Comparison of ENCODE assay signal across 8 mouse cellular contexts in genomic region chr15:64627258-64627657, GRCm38 (mm10).
DNase-seq lines count a peak whose midpoint lies in the region; ATAC-seq and TF ChIP-seq lines count a peak whose summit lies in the region.

No protein-coding gene starts in this region.

- peak; percentile 49; the same call in 1 of the 2 replicates for ATAC-seq in forebrain, embryonic 12.5 days (ENCODE audit: low FRiP score)
- ATAC-seq in heart, postnatal 0 days (ENCODE audit: insufficient read depth, low read depth), result no peak
- no peak for ATAC-seq in liver, embryonic 11.5 days (replicated peaks; ENCODE audit: low FRiP score)
- peak; percentile 70 for ATAC-seq in neural tube, embryonic 13.5 days (ENCODE audit: low read depth)

- H3K4me2 ChIP-seq in forebrain, embryonic 12.5 days, result 0 out of 2 replicates have a peak overlapping the region, but pooled peaks have one; percentile 3
- H3K4me2 ChIP-seq in heart, postnatal 0 days (ENCODE audit: low read depth, low read length), result no peak overlapping the region
- peak overlapping the region; percentile 7; the same call in 1 of the 2 replicates for H3K4me2 ChIP-seq in liver, embryonic 11.5 days
- H3K4me2 ChIP-seq in neural tube, embryonic 13.5 days, result peak overlapping the region; percentile 28

- DNase-seq in c-Kit-negative CD71-positive TER-119-positive erythroid progenitor cells, embryonic 14.5 days (ENCODE audit: low read depth, low spot score), result peak; percentile 17
- peak; percentile 74 for DNase-seq in heart, postnatal 0 days (ENCODE audit: low spot score)
- peak; percentile 74 for DNase-seq in kidney, postnatal 14 days
- DNase-seq in liver, embryonic 11.5 days (ENCODE audit: low spot score), result peak; percentile 51

- H3K4me3 ChIP-seq in E14TG2a.4 (replicated peaks; ENCODE audit: low read length), result no peak overlapping the region
- H3K4me3 ChIP-seq in forebrain, embryonic 12.5 days (replicated peaks), result no peak overlapping the region
- H3K4me3 ChIP-seq in heart, postnatal 0 days (ENCODE audit: low read depth, low read length), result no peak overlapping the region
- H3K4me3 ChIP-seq in liver, embryonic 11.5 days (ENCODE audit: low read depth, low read length), result no peak overlapping the region
- H3K4me3 ChIP-seq in neural tube, embryonic 13.5 days, result no peak overlapping the region
- no peak overlapping the region; the same call in 1 of the 2 replicates for H3K4me3 ChIP-seq in testis, adult 2 months (ENCODE audit: control insufficient read depth, low read depth, low read length)

- no peaks in the 10 kb centered on the region for H3K4me1 ChIP-seq in E14TG2a.4 (replicated peaks; ENCODE audit: low read depth, low read length)
- H3K4me1 ChIP-seq in forebrain, embryonic 12.5 days, result no peaks in the 10 kb centered on the region
- no peaks in the 10 kb centered on the region for H3K4me1 ChIP-seq in heart, postnatal 0 days (ENCODE audit: control insufficient read depth, insufficient read depth)
- H3K4me1 ChIP-seq in liver, embryonic 11.5 days (replicated peaks; ENCODE audit: control insufficient read depth, insufficient read depth, low read length), result no peaks in the 10 kb centered on the region
- H3K4me1 ChIP-seq in neural tube, embryonic 13.5 days (replicated peaks), result peaks cover 3% of the 10 kb centered on the region
- 0 out of 2 replicates have a peak, but pooled peaks cover 2% of the 10 kb centered on the region for H3K4me1 ChIP-seq in testis, adult 2 months (ENCODE audit: control insufficient read depth, insufficient read depth, low read length)

- H3K27ac ChIP-seq in forebrain, embryonic 12.5 days, result no peak overlapping the region
- no peak overlapping the region for H3K27ac ChIP-seq in heart, postnatal 0 days (ENCODE audit: low read depth)
- no peak overlapping the region for H3K27ac ChIP-seq in liver, embryonic 11.5 days (ENCODE audit: low read depth, low read length)
- no peak overlapping the region for H3K27ac ChIP-seq in neural tube, embryonic 13.5 days (replicated peaks)
- no peak overlapping the region for H3K27ac ChIP-seq in testis, adult 2 months (ENCODE audit: control insufficient read depth, insufficient read depth, low read depth, low read length)

- no peak for TF ChIP-seq POLR2A in testis, adult 2 months (IDR thresholded peaks at IDR 0.05; ENCODE audit: control insufficient read depth, low read depth, low read length)

- peaks cover 6% of the 10 kb centered on the region; the same call in 1 of the 2 replicates for H3K27me3 ChIP-seq in E14TG2a.4 (ENCODE audit: insufficient read depth, low read length)
- H3K27me3 ChIP-seq in forebrain, embryonic 12.5 days, result no peaks in the 10 kb centered on the region
- 0 out of 2 replicates have a peak, but pooled peaks cover 6% of the 10 kb centered on the region for H3K27me3 ChIP-seq in heart, postnatal 0 days (ENCODE audit: control insufficient read depth, insufficient read depth, low read length)
- H3K27me3 ChIP-seq in liver, embryonic 11.5 days (replicated peaks; ENCODE audit: control insufficient read depth, insufficient read depth, low read length), result no peaks in the 10 kb centered on the region
- H3K27me3 ChIP-seq in neural tube, embryonic 13.5 days, result no peaks in the 10 kb centered on the region
- H3K27me3 ChIP-seq in testis, adult 2 months (ENCODE audit: control insufficient read depth, insufficient read depth, low read length), result no peaks in the 10 kb centered on the region

- WGBS in forebrain, embryonic 12.5 days, result 20% methylated on average over 9 of the region's 9 CpGs
- WGBS in heart, postnatal 0 days, result 17% methylated on average over 9 of the region's 9 CpGs
- WGBS in liver, embryonic 11.5 days, result 24% methylated on average over 9 of the region's 9 CpGs
- WGBS in neural tube, embryonic 13.5 days, result 10% methylated on average over 9 of the region's 9 CpGs

- no peaks in the 10 kb centered on the region for H3K36me3 ChIP-seq in E14TG2a.4 (ENCODE audit: insufficient read depth, low read length)
- no peaks in the 10 kb centered on the region for H3K36me3 ChIP-seq in forebrain, embryonic 12.5 days (replicated peaks)
- H3K36me3 ChIP-seq in heart, postnatal 0 days (replicated peaks; ENCODE audit: control insufficient read depth, insufficient read depth, low read length), result no peaks in the 10 kb centered on the region
- H3K36me3 ChIP-seq in liver, embryonic 11.5 days (ENCODE audit: control insufficient read depth, insufficient read depth, low read length), result no peaks in the 10 kb centered on the region
- H3K36me3 ChIP-seq in neural tube, embryonic 13.5 days, result no peaks in the 10 kb centered on the region
- H3K36me3 ChIP-seq in testis, adult 2 months (ENCODE audit: control insufficient read depth, insufficient read depth, low read length), result no peaks in the 10 kb centered on the region

- no peak overlapping the region for H3K9ac ChIP-seq in forebrain, embryonic 12.5 days
- H3K9ac ChIP-seq in heart, postnatal 0 days (replicated peaks; ENCODE audit: low read depth, low read length), result no peak overlapping the region
- H3K9ac ChIP-seq in liver, embryonic 11.5 days (ENCODE audit: low read depth, low read length), result no peak overlapping the region
- no peak overlapping the region for H3K9ac ChIP-seq in neural tube, embryonic 13.5 days

- no peaks in the 10 kb centered on the region for H3K9me3 ChIP-seq in E14TG2a.4 (ENCODE audit: low read length)
- H3K9me3 ChIP-seq in forebrain, embryonic 12.5 days, result no peaks in the 10 kb centered on the region
- no peaks in the 10 kb centered on the region for H3K9me3 ChIP-seq in heart, postnatal 0 days (replicated peaks; ENCODE audit: control insufficient read depth, low read length)
- H3K9me3 ChIP-seq in liver, embryonic 11.5 days (ENCODE audit: control insufficient read depth, low read length), result no peaks in the 10 kb centered on the region
- H3K9me3 ChIP-seq in neural tube, embryonic 13.5 days, result no peaks in the 10 kb centered on the region

- peak; percentile 65 for TF ChIP-seq CTCF in E14TG2a.4 (conservative IDR thresholded peaks at IDR 0.05; ENCODE audit: low read length)
- peak; percentile 86 for TF ChIP-seq CTCF in heart, postnatal 0 days (IDR thresholded peaks at IDR 0.05; ENCODE audit: low read depth)
- TF ChIP-seq CTCF in testis, adult 2 months (IDR thresholded peaks at IDR 0.05; ENCODE audit: control insufficient read depth, insufficient read depth, insufficient replicate concordance, low read depth, low read length), result peak; percentile 78; the same call in 1 of the 2 replicates

- no peak for TF ChIP-seq EP300 in heart, postnatal 0 days (IDR thresholded peaks at IDR 0.05; ENCODE audit: low read depth)

Comparison
In these comparisons a context has a peak if more than half of its experiments do, and no peak if none do; other contexts are left out.
1. DNase-seq: peak in every context shown above with its lines; median percentile 74 in heart, postnatal 0 days; 74 in kidney, postnatal 14 days; 51 in liver, embryonic 11.5 days; 17 in c-Kit-negative CD71-positive TER-119-positive erythroid progenitor cells, embryonic 14.5 days.
2. ATAC-seq: peak in forebrain, embryonic 12.5 days (single experiment) and neural tube, embryonic 13.5 days (single experiment); none in heart, postnatal 0 days (single experiment) and liver, embryonic 11.5 days (single experiment).
3. Peak in every context shown above with its lines, with median percentiles within 50 percentile points of each other: CTCF ChIP-seq.